8 mouse cellular contexts compared by ENCODE assay signal in genomic region chr3:95153874-95154273, GRCm38 (mm10). TPM values are rescaled to one million over a fixed set of nuclear protein-coding genes. Genes with fewer than 3 reads are reported as not detected.
DNase-seq lines count a peak whose midpoint lies in the region; ATAC-seq and TF ChIP-seq lines count a peak whose summit lies in the region.

No protein-coding gene starts in this region.

- H3K27me3 ChIP-seq in forebrain, postnatal 0 days (ENCODE audit: insufficient read depth, low read length), result no peaks in the 10 kb centered on the region
- H3K27me3 ChIP-seq in forebrain, embryonic 15.5 days, result no peaks in the 10 kb centered on the region
- H3K27me3 ChIP-seq in lung, embryonic 16.5 days (ENCODE audit: control insufficient read depth, insufficient read depth, low read depth, low read length), result no peaks in the 10 kb centered on the region
- H3K27me3 ChIP-seq in thymus, adult 2 months (ENCODE audit: control insufficient read depth, insufficient read depth, low read length), result no peaks in the 10 kb centered on the region

- H3K9me3 ChIP-seq in forebrain, postnatal 0 days (ENCODE audit: low read length), result no peaks in the 10 kb centered on the region
- H3K9me3 ChIP-seq in forebrain, embryonic 15.5 days, result no peaks in the 10 kb centered on the region
- H3K9me3 ChIP-seq in lung, embryonic 16.5 days (ENCODE audit: control insufficient read depth, low read length), result no peaks in the 10 kb centered on the region

- no peak overlapping the region for H3K4me2 ChIP-seq in forebrain, postnatal 0 days (ENCODE audit: low read depth)
- no peak overlapping the region for H3K4me2 ChIP-seq in forebrain, embryonic 15.5 days (replicated peaks)
- H3K4me2 ChIP-seq in lung, embryonic 16.5 days (ENCODE audit: low read depth, low read length), result no peak overlapping the region

- 58% methylated on average over 4 of the region's 4 CpGs for WGBS in forebrain, postnatal 0 days
- 53% methylated on average over 4 of the region's 4 CpGs for WGBS in forebrain, embryonic 15.5 days
- WGBS in lung, embryonic 16.5 days, result 47% methylated on average over 4 of the region's 4 CpGs
- 36% methylated on average over 4 of the region's 4 CpGs for WGBS in thymus, adult 2 months

- no peaks in the 10 kb centered on the region for H3K4me1 ChIP-seq in forebrain, postnatal 0 days (ENCODE audit: insufficient read depth)
- H3K4me1 ChIP-seq in forebrain, embryonic 15.5 days, result no peaks in the 10 kb centered on the region
- no peaks in the 10 kb centered on the region for H3K4me1 ChIP-seq in bone marrow macrophage, adult 2 months (ENCODE audit: control insufficient read depth, insufficient read depth, low read length)
- no peaks in the 10 kb centered on the region for H3K4me1 ChIP-seq in lung, embryonic 16.5 days (replicated peaks; ENCODE audit: control insufficient read depth, insufficient read depth, low read length)
- no peaks in the 10 kb centered on the region for H3K4me1 ChIP-seq in thymus, adult 2 months (replicated peaks; ENCODE audit: control insufficient read depth, insufficient read depth, low read length)

- peak; percentile 55 for TF ChIP-seq CTCF in forebrain, postnatal 0 days (IDR thresholded peaks at IDR 0.05; ENCODE audit: low read depth)
- TF ChIP-seq CTCF in bone marrow macrophage, adult 2 months (IDR thresholded peaks at IDR 0.05; ENCODE audit: low read depth, low read length), result peak; percentile 42; the same call in 1 of the 2 replicates
- TF ChIP-seq CTCF in thymus, adult 2 months (IDR thresholded peaks at IDR 0.05; ENCODE audit: borderline replicate concordance, control insufficient read depth, extremely low read depth, insufficient read depth, low read length, poor library complexity), result no peak

- no peaks in the 10 kb centered on the region for H3K36me3 ChIP-seq in forebrain, postnatal 0 days (ENCODE audit: insufficient read depth)
- H3K36me3 ChIP-seq in forebrain, embryonic 15.5 days, result no peaks in the 10 kb centered on the region
- no peaks in the 10 kb centered on the region for H3K36me3 ChIP-seq in lung, embryonic 16.5 days (ENCODE audit: control insufficient read depth, insufficient read depth, low read length)
- H3K36me3 ChIP-seq in thymus, adult 2 months (ENCODE audit: control insufficient read depth, insufficient read depth, low read length), result no peaks in the 10 kb centered on the region

- no peak overlapping the region for H3K27ac ChIP-seq in forebrain, postnatal 0 days (ENCODE audit: low read depth, low read length)
- no peak overlapping the region for H3K27ac ChIP-seq in forebrain, embryonic 15.5 days (replicated peaks)
- no peak overlapping the region for H3K27ac ChIP-seq in bone marrow macrophage, adult 2 months (ENCODE audit: insufficient read depth, low read depth, low read length)
- no peak overlapping the region for H3K27ac ChIP-seq in lung, embryonic 16.5 days (ENCODE audit: low read length)
- H3K27ac ChIP-seq in thymus, adult 2 months (ENCODE audit: control insufficient read depth, insufficient read depth, low read length), result no peak overlapping the region

- no peak overlapping the region for H3K9ac ChIP-seq in forebrain, postnatal 0 days
- H3K9ac ChIP-seq in forebrain, embryonic 15.5 days (replicated peaks), result no peak overlapping the region
- no peak overlapping the region for H3K9ac ChIP-seq in lung, embryonic 16.5 days (ENCODE audit: low read length)

- TF ChIP-seq POLR2A in bone marrow macrophage, adult 2 months (IDR thresholded peaks at IDR 0.05; ENCODE audit: borderline replicate concordance, low read depth, low read length), result no peak
- no peak for TF ChIP-seq POLR2A in thymus, adult 2 months (IDR thresholded peaks at IDR 0.05; ENCODE audit: control insufficient read depth, extremely low read depth, insufficient read depth, low read length, poor library complexity)

- no peak; the same call in 1 of the 2 replicates for ATAC-seq in forebrain, postnatal 0 days
- no peak for ATAC-seq in forebrain, embryonic 15.5 days (replicated peaks)
- ATAC-seq in lung, embryonic 16.5 days (ENCODE audit: low read depth), result 0 out of 2 replicates have a peak, but pooled peaks have one; percentile 7

- no peak overlapping the region for H3K4me3 ChIP-seq in forebrain, postnatal 0 days (ENCODE audit: low read depth, low read length)
- no peak overlapping the region for H3K4me3 ChIP-seq in forebrain, embryonic 15.5 days
- no peak overlapping the region for H3K4me3 ChIP-seq in bone marrow macrophage, adult 2 months (ENCODE audit: insufficient read depth, low read length)
- H3K4me3 ChIP-seq in lung, embryonic 16.5 days (ENCODE audit: low read length), result no peak overlapping the region
- no peak overlapping the region for H3K4me3 ChIP-seq in thymus, adult 2 months (ENCODE audit: control insufficient read depth, insufficient read depth, low read length)

- DNase-seq in forebrain, postnatal 0 days, result no peak
- DNase-seq in A20 (ENCODE audit: low read depth, low spot score), result peak; percentile 79
- peak; percentile 74 for DNase-seq in thymus, adult 2 months
- DNase-seq in right cerebral cortex, postnatal 25 days, result no peak
- no peak for DNase-seq in layer of hippocampus, adult 8-10 months (ENCODE audit: low spot score in 2 of 2)

RNA-seq across cellular contexts. Expression of gene Sema6c, which starts 6.4 kb away (rescaled TPM):
- 75.2 and 94.1 TPM in 2 replicates for total RNA-seq in forebrain, postnatal 0 days (2014; rRNA removed)
- polyA plus RNA-seq in forebrain, postnatal 0 days (2015; fragmentation: Nextera tagmentation; extraction: Ambion mirVana), result 24.2 and 28.4 TPM in 2 replicates
- 30.4 and 34.1 TPM in 2 replicates for polyA plus RNA-seq in forebrain, embryonic 15.5 days (2015; fragmentation: Nextera tagmentation; extraction: Ambion mirVana)
- 1.2 and 1.5 TPM in 2 replicates for polyA plus RNA-seq in bone marrow macrophage, adult 2 months (2012; ENCODE audit: insufficient read depth, insufficient read length, missing spikeins)
- 3.2 and 4.1 TPM in 2 replicates for polyA plus RNA-seq in lung, embryonic 16.5 days (2015; fragmentation: Nextera tagmentation; extraction: Ambion mirVana)
- 12.0 and 14.0 TPM in 2 replicates for polyA plus RNA-seq in thymus, adult 2 months (2012; rRNA removed)
- total RNA-seq in layer of hippocampus, adult 8-10 months (2022), result 10 to 100 TPM; 27.1 to 36.4 (median 30.9) TPM

RNA-seq across cellular contexts. Expression of gene Tnfaip8l2, which starts 11.7 kb away (rescaled TPM):
- 1.2 and 1.3 TPM in 2 replicates for total RNA-seq in forebrain, postnatal 0 days (2014; rRNA removed)
- polyA plus RNA-seq in forebrain, postnatal 0 days (2015; fragmentation: Nextera tagmentation; extraction: Ambion mirVana), result 1.8 and 3.3 TPM in 2 replicates
- 2.5 and 3.6 TPM in 2 replicates for polyA plus RNA-seq in forebrain, embryonic 15.5 days (2015; fragmentation: Nextera tagmentation; extraction: Ambion mirVana)
- 235 and 240 TPM in 2 replicates for polyA plus RNA-seq in bone marrow macrophage, adult 2 months (2012; ENCODE audit: insufficient read depth, insufficient read length, missing spikeins)
- polyA plus RNA-seq in lung, embryonic 16.5 days (2015; fragmentation: Nextera tagmentation; extraction: Ambion mirVana), result 4.0 and 5.4 TPM in 2 replicates
- polyA plus RNA-seq in thymus, adult 2 months (2012; rRNA removed), result 78.5 and 79.6 TPM in 2 replicates
- total RNA-seq in layer of hippocampus, adult 8-10 months (2022), result 10 to 100 TPM in 1 of 4 experiments, 1 to 10 TPM in 3; 1.7 to 11.1 (median 5.4) TPM

RNA-seq across cellular contexts. Expression of gene Lysmd1, which starts 20.0 kb away (rescaled TPM):
- total RNA-seq in forebrain, postnatal 0 days (2014; rRNA removed), result 38.7 and 39.2 TPM in 2 replicates
- polyA plus RNA-seq in forebrain, postnatal 0 days (2015; fragmentation: Nextera tagmentation; extraction: Ambion mirVana), result 39.7 and 45.8 TPM in 2 replicates
- polyA plus RNA-seq in forebrain, embryonic 15.5 days (2015; fragmentation: Nextera tagmentation; extraction: Ambion mirVana), result 39.8 and 42.2 TPM in 2 replicates
- polyA plus RNA-seq in bone marrow macrophage, adult 2 months (2012; ENCODE audit: insufficient read depth, insufficient read length, missing spikeins), result 5.6 and 6.0 TPM in 2 replicates
- polyA plus RNA-seq in lung, embryonic 16.5 days (2015; fragmentation: Nextera tagmentation; extraction: Ambion mirVana), result 16.2 and 16.9 TPM in 2 replicates
- polyA plus RNA-seq in thymus, adult 2 months (2012; rRNA removed), result 13.1 and 14.1 TPM in 2 replicates
- 10 to 100 TPM; 12.5 to 17.7 (median 13.4) TPM for total RNA-seq in layer of hippocampus, adult 8-10 months (2022)

RNA-seq across cellular contexts. Expression of gene Scnm1, which starts 20.1 kb away (rescaled TPM):
- 47.6 and 52.7 TPM in 2 replicates for total RNA-seq in forebrain, postnatal 0 days (2014; rRNA removed)
- polyA plus RNA-seq in forebrain, postnatal 0 days (2015; fragmentation: Nextera tagmentation; extraction: Ambion mirVana), result 83.3 and 88.9 TPM in 2 replicates
- polyA plus RNA-seq in forebrain, embryonic 15.5 days (2015; fragmentation: Nextera tagmentation; extraction: Ambion mirVana), result 105 and 108 TPM in 2 replicates
- 88.6 and 112 TPM in 2 replicates for polyA plus RNA-seq in bone marrow macrophage, adult 2 months (2012; ENCODE audit: insufficient read depth, insufficient read length, missing spikeins)
- 69.9 and 79.0 TPM in 2 replicates for polyA plus RNA-seq in lung, embryonic 16.5 days (2015; fragmentation: Nextera tagmentation; extraction: Ambion mirVana)
- polyA plus RNA-seq in thymus, adult 2 months (2012; rRNA removed), result 56.4 and 63.8 TPM in 2 replicates
- total RNA-seq in layer of hippocampus, adult 8-10 months (2022), result 10 to 100 TPM; 51.4 to 57.8 (median 54.9) TPM

RNA-seq across cellular contexts. Expression of gene Tmod4, which starts 29.6 kb away (rescaled TPM):
- total RNA-seq in forebrain, postnatal 0 days (2014; rRNA removed), result 0.24 and 1.5 TPM in 2 replicates
- 0.39 and 0.62 TPM in 2 replicates for polyA plus RNA-seq in forebrain, postnatal 0 days (2015; fragmentation: Nextera tagmentation; extraction: Ambion mirVana)
- polyA plus RNA-seq in forebrain, embryonic 15.5 days (2015; fragmentation: Nextera tagmentation; extraction: Ambion mirVana), result 0.74 and 1.1 TPM in 2 replicates
- polyA plus RNA-seq in bone marrow macrophage, adult 2 months (2012; ENCODE audit: insufficient read depth, insufficient read length, missing spikeins), result 0.60 TPM in 1 of 2 replicates, not detected in the other
- 2.7 and 4.4 TPM in 2 replicates for polyA plus RNA-seq in lung, embryonic 16.5 days (2015; fragmentation: Nextera tagmentation; extraction: Ambion mirVana)
- polyA plus RNA-seq in thymus, adult 2 months (2012; rRNA removed), result 1.8 and 3.6 TPM in 2 replicates
- under 1 TPM in 2 of 4 experiments, not detected in 2; 0.55 to 0.81 TPM for total RNA-seq in layer of hippocampus, adult 8-10 months (2022)

Comparison
In these comparisons a context has a peak if more than half of its experiments do, and no peak if none do; other contexts are left out.
1. DNase-seq: peak in A20 (single experiment) and thymus, adult 2 months (single experiment); none in forebrain, postnatal 0 days (single experiment), right cerebral cortex, postnatal 25 days (single experiment) and layer of hippocampus, adult 8-10 months (0 of 2).
2. RNA of gene Tnfaip8l2, which starts 11.7 kb away (polyA plus RNA-seq): 235 to 240 TPM in bone marrow macrophage, adult 2 months and 78.5 to 79.6 TPM in thymus, adult 2 months; 4.0 to 5.4 TPM in lung, embryonic 16.5 days, 1.8 to 3.3 TPM in forebrain, postnatal 0 days and 2.5 to 3.6 TPM in forebrain, embryonic 15.5 days; every median in the first group is over 10 times any median in the second.